Mouse (Mus musculus) embryonic stem cell, embryonic (primary cell): ENCODE results near the gene Ccdc62.

Experiments
- CTCF ChIA-PET, 4 experiments: fragments of 300-600 bp in 2 of 4; fragments of 350-600 bp in 2 of 4; sonication (Branson Sonifier 250); formaldehyde crosslinking; loops; one replicate each; lab custom pipeline; 2022; ENCODE audit warnings: inconsistent platforms in 2 of 4; lab: Charles Lee
- POLR2A ChIA-PET, 4 experiments: fragments of 300-600 bp in 2 of 4; fragments of 350-600 bp in 2 of 4; sonication (Branson Sonifier 250); formaldehyde crosslinking; loops; one replicate each; lab custom pipeline; 2022; ENCODE audit warnings: antibody characterized with exemption in 4 of 4, inconsistent platforms in 1 of 4; lab: Charles Lee

Ccdc62 gene

GRCm38 (mm10) chr5:123982838-123983237 is 52.4 kb downstream of the Ccdc62 start:
- CTCF ChIA-PET, result interaction anchor here in 3 of 4 experiments (0.6 to 2.1 kb wide), 5 partner anchors 10 to 340 kb away, joined by 3 to 9 read pairs (median 5); no protein-coding TSS in a partner anchor
- POLR2A ChIA-PET, result interaction anchor here in 2 of 4 experiments (0.6 to 1.4 kb wide), 6 partner anchors 10 to 317 kb away, joined by 3 to 4 read pairs (median 3); partner anchors contain the start of gene Hip1r (in 1 of the 2)

- CTCF ChIA-PET, result no interaction called here
- POLR2A ChIA-PET, result interaction anchor here in 2 of 4 experiments (1.0 to 1.6 kb wide), 2 partner anchors 8 to 13 kb away, joined by 3 to 4 read pairs; no protein-coding TSS in a partner anchor
Observed at GRCm38 (mm10) chr5:123985434-123985833, 55.0 kb downstream of the Ccdc62 start.

DNA sequence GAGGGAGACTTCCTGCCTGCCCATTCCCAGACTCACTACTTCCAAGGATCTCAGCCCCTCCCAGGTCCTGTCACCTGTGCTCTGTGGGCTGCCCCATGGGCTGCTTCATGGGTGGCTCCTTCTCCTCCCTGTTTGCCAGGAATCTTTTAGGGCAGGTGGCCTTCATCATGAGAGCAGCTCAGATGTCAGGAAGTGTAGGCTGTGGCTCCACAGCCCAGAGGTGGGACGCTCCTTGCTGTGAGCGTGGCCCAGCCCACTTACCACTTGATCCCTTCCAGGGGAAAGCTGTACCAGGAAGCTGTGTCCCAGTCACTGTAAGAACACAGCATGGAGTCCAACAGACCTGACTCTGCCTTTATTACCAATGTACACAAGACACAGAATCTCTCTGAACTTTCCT is 56.4 kb downstream of the Ccdc62 start:
- CTCF ChIA-PET, result interaction anchor here in 2 of 4 experiments (0.6 to 1.2 kb wide), 3 partner anchors 10 to 98 kb away, joined by 3 to 4 read pairs (median 4); no protein-coding TSS in a partner anchor
- POLR2A ChIA-PET, result interaction anchor here in 1 of 4 experiments (0.8 kb wide), 1 partner anchor 10 kb away, joined by 3 read pairs; no protein-coding TSS in a partner anchor

DNA sequence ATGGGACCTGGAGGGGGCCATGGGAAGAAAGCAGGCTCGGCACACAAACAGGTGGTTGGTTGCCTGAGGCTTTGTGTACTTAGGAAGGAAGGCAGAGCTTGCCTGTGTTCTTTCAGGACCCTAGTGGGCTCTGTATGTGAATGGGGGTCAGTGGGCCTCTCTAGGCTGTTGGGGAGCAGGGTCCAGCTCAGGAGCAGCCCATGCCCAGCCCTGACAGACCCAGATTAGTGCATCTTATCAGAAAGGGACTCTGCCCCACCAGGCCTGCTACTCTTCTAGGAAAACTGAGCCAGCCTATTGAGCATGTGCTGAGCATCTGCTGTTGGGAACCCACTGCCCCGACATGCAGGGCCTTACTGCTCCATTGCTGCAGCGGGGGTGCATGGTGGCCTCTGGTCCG is 57.0 kb downstream of the Ccdc62 start:
- POLR2A ChIA-PET, result interaction anchor here in 1 of 4 experiments (0.8 kb wide), 1 partner anchor 11 kb away, joined by 3 read pairs; no protein-coding TSS in a partner anchor
- CTCF ChIA-PET, result interaction anchor here in 1 of 4 experiments (1.2 kb wide), 1 partner anchor 10 kb away, joined by 4 read pairs; no protein-coding TSS in a partner anchor

DNA sequence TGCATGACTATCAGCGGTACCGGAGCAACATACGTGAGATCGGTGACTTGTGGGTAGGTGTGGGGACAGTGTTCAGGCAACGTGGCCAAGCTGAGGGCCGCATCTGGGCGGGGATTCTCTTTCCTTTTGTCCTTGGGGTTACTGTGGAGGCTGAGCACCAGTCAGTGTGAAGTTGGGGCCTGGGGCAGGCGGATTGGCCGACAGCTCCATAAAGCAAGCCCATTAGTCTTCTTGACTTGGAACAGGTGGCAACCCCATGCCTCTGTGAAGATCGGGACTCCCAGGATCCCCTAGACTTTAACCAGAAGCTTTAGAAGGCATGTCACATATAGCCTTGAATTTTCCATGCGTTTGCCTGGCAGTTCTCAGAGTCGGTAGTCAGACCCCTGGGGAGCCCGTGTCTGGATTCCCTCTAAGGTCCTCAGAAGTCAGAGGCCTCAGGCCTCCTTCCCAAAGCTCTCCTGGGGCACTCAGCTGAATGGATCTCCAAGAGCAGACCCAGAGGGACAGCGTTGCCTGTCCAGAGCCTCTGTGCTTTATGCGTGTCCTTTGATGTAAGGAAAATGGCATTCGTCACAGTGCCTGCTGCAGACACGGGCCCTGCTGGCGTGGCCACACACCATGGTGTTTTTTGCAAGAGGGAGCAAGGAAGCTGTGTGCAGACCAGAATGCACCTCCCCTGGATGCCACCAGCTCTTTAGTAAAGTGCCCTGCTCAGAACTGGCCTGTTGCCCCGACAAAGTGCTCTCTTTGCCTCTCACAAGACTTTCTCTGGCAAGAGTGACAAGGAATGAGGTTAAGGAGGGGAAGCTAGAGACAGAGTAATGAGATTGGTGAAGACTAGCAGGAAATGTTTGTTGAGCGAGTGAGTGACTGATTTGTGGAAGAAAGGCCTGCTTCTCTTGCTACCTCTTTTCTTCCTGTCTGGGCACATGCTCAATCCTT is 59.7 kb downstream of the Ccdc62 start:
- CTCF ChIA-PET, result interaction anchor here in 3 of 4 experiments (0.6 to 1.6 kb wide), 5 partner anchors 11 to 173 kb away, joined by 3 to 9 read pairs (median 3); no protein-coding TSS in a partner anchor

GRCm38 (mm10) chr5:123991321-123991720 is 60.8 kb downstream of the Ccdc62 start:
- ChIA-PET CTCF (interaction anchor here in 2 of 4 experiments (1.7 to 2.0 kb wide), 3 partner anchors 9 to 94 kb away, joined by 5 to 8 read pairs (median 6); no protein-coding TSS in a partner anchor), POLR2A (no interaction called here)

More for the DNA sequence above, 59.7 kb downstream of the Ccdc62 start:
- POLR2A ChIA-PET, result no interaction called here

DNA sequence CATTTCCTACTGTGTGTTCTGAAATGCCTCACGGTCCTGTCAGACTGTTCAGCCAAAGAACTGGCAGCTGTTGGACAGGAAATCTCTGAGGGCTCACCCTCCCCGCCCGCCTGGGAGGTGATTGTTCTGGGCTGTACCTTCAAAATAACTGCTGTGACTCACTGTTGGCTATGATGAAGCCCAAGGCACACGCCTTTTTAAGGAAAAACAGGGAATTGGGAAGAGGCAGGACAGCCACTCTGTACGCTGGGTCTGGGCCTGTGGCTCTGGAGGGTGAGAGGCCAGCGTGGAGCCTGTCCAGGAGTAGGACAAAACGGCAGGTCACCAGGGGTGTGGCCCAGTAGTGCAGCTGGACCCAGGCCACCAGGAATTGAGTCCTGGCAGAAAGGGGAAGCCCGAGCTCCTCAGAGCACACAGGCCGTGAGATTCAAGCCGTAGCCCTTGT is 61.7 kb downstream of the Ccdc62 start:
- POLR2A ChIA-PET, result interaction anchor here in 2 of 4 experiments (0.6 to 1.0 kb wide), 2 partner anchors 119 to 308 kb away, joined by 3 read pairs; no protein-coding TSS in a partner anchor
- CTCF ChIA-PET, result interaction anchor here (0.5 to 2.5 kb wide), 18 partner anchors 8 to 366 kb away, joined by 3 to 14 read pairs (median 4); no protein-coding TSS in a partner anchor

DNA sequence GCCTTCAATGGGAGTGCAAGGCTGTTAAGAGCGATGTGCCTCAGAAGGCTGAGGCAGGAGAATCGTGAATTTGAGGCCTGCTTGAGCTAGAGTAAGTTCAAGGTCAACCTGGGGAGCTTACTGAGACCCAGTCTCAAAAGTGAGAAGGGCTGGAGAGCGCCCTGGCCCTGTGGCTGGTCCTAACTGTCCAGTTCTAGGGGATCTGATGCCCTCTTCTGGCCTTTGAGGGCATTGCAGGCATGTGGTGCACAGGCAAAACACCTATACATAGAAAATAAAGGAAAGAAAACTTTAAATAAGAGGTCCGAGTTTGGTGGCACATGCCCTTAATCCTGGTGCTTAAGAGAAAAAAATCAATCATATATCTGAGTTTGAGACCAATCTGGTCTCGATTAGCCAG is 62.3 kb downstream of the Ccdc62 start:
- ChIA-PET POLR2A (interaction anchor here in 1 of 4 experiments (0.6 to 1.0 kb wide), 4 partner anchors 15 to 307 kb away, joined by 3 to 4 read pairs (median 3); no protein-coding TSS in a partner anchor), CTCF (interaction anchor here (0.6 to 2.5 kb wide), 19 partner anchors 8 to 636 kb away, joined by 3 to 14 read pairs (median 4); no protein-coding TSS in a partner anchor)

DNA sequence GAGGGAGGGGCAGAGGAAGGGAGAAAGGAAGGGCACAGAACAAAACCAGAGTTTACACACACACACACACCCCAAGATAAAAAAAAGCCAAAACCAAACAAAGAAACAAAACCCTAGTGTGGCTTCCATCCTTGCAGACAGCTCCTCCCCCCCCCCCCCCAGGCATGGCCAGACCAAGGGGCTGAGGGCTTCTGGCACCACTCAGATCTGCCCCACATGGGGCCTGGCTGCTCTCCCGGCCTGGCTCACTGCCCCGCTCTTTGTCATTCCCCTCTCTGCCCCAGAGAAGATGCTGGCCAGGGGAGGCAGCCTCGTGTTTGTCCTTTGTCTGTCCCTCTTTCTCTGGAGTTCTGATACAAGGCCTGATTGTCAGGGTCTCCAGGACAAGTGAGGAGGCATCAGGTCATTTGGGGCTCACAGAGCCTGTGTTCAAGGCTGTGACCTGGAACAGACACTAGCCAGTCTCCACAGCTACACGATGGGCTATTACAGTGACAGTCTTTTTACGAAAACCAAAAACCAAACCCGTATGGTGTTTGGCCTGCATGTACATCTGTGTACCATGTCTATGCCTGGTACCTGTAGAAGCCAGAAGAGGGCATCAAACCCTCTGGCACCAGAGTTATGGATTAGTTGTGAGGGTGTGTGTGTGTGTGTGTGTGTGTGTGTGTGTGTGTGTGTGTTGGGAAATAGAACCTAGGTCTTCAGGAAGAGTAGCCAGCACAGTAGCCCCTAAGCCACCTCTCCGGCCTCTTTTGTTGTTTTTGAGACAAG is 63.0 kb downstream of the Ccdc62 start:
- ChIA-PET CTCF (interaction anchor here (0.5 to 2.5 kb wide), 18 partner anchors 10 to 637 kb away, joined by 3 to 14 read pairs (median 4); partner anchors contain the start of gene Vps37b (in 1 of the 4)), POLR2A (interaction anchor here in 1 of 4 experiments (0.6 to 1.0 kb wide), 8 partner anchors 14 to 307 kb away, joined by 3 to 4 read pairs (median 3); no protein-coding TSS in a partner anchor)

GRCm38 (mm10) chr5:123994468-123994867 is 64.0 kb downstream of the Ccdc62 start:
- CTCF ChIA-PET, result interaction anchor here in 2 of 4 experiments (0.6 to 2.5 kb wide), 7 partner anchors 18 to 91 kb away, joined by 3 to 14 read pairs (median 4); partner anchors contain the start of gene Vps37b (in 1 of the 2)
- POLR2A ChIA-PET, result interaction anchor here in 2 of 4 experiments (0.5 to 1.0 kb wide), 4 partner anchors 13 to 558 kb away, joined by 3 read pairs; no protein-coding TSS in a partner anchor

DNA sequence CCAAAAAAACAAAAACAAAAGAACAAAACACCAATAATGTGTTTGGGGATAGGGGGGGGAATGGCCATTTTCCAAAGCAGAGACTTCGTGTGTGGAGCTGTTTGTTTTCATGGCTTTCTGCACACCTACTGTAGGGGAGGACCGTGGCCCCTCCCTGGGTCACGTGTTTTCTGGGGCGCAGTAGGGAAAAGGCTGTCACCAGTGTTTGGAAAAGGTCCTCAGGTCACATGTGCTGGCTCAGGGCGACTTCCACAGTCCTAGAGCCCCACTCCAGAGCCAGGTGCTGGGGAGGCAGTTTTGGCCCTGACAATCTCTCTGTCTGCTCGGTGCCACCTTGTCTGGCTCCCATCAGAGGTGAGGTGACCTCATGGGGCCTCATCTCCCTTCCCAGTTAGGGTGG is 64.9 kb downstream of the Ccdc62 start:
- POLR2A ChIA-PET, result interaction anchor here in 1 of 4 experiments (0.6 kb wide), 1 partner anchor 73 kb away, joined by 3 read pairs; no protein-coding TSS in a partner anchor
- CTCF ChIA-PET, result interaction anchor here in 2 of 4 experiments (0.7 to 1.7 kb wide), 3 partner anchors 82 to 526 kb away, joined by 3 to 9 read pairs (median 4); no protein-coding TSS in a partner anchor

- POLR2A ChIA-PET, result interaction anchor here in 3 of 4 experiments (0.6 to 2.1 kb wide), 6 partner anchors 17 to 424 kb away, joined by 3 to 8 read pairs (median 5); partner anchors contain the start of genes Kntc1 (in 1 of the 3) and Rsrc2 (in 1 of the 3)
Observed at GRCm38 (mm10) chr5:123996194-123996593, 65.7 kb downstream of the Ccdc62 start.

GRCm38 (mm10) chr5:123996695-123997094 is 66.2 kb downstream of the Ccdc62 start:
- ChIA-PET CTCF (interaction anchor here (0.6 to 3.4 kb wide), 20 partner anchors 7 to 318 kb away, joined by 3 to 23 read pairs (median 3); partner anchors contain the start of gene Hip1r (in 1 of the 4)), POLR2A (interaction anchor here in 3 of 4 experiments (0.6 to 2.1 kb wide), 12 partner anchors 10 to 425 kb away, joined by 3 to 8 read pairs (median 4); partner anchors contain the start of genes Abcb9 (in 1 of the 3), Kntc1 (in 1 of the 3) and Rsrc2 (in 1 of the 3))

More at GRCm38 (mm10) chr5:123996194-123996593, 65.7 kb downstream of the Ccdc62 start:
- CTCF ChIA-PET, result interaction anchor here (0.6 to 3.4 kb wide), 10 partner anchors 10 to 317 kb away, joined by 3 to 23 read pairs (median 4); no protein-coding TSS in a partner anchor

GRCm38 (mm10) chr5:123997211-123997751 is 66.8 kb downstream of the Ccdc62 start:
- ChIA-PET CTCF (interaction anchor here (0.6 to 3.4 kb wide), 27 partner anchors 8 to 303 kb away, joined by 3 to 23 read pairs (median 3); partner anchors contain the start of gene Hip1r (in 1 of the 4)), POLR2A (interaction anchor here in 3 of 4 experiments (0.6 to 2.1 kb wide), 29 partner anchors 9 to 1291 kb away, joined by 3 to 9 read pairs (median 4); partner anchors contain the start of genes Abcb9 (in 2 of the 3), 2810006K23Rik (in 1 of the 3), Ccdc62 (in 1 of the 3) and Kntc1 (in 1 of the 3))

DNA sequence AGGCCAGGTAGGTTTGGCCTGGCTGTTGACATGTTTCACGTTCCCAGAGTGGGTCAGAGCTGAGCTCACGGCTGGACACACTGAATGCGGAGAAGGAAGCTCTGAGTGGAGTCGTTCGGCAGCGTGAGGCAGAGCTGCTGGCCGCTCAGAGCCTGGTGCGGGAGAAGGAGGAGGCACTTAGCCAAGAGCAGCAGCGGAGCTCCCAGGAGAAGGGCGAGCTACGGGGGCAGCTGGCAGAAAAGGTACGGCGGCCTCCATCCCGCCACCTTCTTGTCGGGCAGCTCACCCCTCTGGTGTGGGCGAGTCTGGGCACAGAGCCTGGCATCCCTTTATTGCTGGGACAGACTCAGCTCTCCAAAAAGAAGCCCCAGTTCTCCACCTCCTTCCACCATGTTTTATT is 67.3 kb downstream of the Ccdc62 start:
- POLR2A ChIA-PET, result interaction anchor here in 3 of 4 experiments (0.6 to 2.1 kb wide), 24 partner anchors 9 to 812 kb away, joined by 3 to 9 read pairs (median 4); partner anchors contain the start of genes 2810006K23Rik (in 1 of the 3), Abcb9 (in 1 of the 3), Ccdc62 (in 1 of the 3) and Mphosph9 (in 1 of the 3)
- CTCF ChIA-PET, result interaction anchor here (0.6 to 3.4 kb wide), 18 partner anchors 8 to 650 kb away, joined by 3 to 23 read pairs (median 4); no protein-coding TSS in a partner anchor
